Mouse (Mus musculus): ENCODE measurements around the gene Tmprss11b. TPM values are rescaled to one million over a fixed set of nuclear protein-coding genes. Genes with fewer than 3 reads are reported as not detected.

Tmprss11b gene
- polyA plus RNA-seq (2012; rRNA removed): 0.04 TPM in 1 of 2 replicates, not detected in the other

GRCm38 (mm10) chr5:86676262-86676661 is at the start of gene Tmprss11b:
Tmprss11b (minus strand) TSS chr5:86676362.

GRCm38 (mm10) chr5:86632324-86632723 is 43.8 kb downstream of the Tmprss11b start, which contains the start of gene Tmprss11f:
Tmprss11f (minus strand) TSS chr5:86632424.

Other genes starting within 250 kb of the Tmprss11b start
- gene Tmprss11a, start 207.4 kb downstream of the Tmprss11b start, polyA plus RNA-seq (2012; rRNA removed): 0.15 and 0.19 TPM in 2 replicates
- 0.02 and 0.06 TPM in 2 replicates for gene Tmprss11g, start 157.8 kb downstream of the Tmprss11b start, polyA plus RNA-seq (2012; rRNA removed)
- 0.04 and 0.14 TPM in 2 replicates for gene Tmprss11f, start 43.9 kb downstream of the Tmprss11b start, polyA plus RNA-seq (2012; rRNA removed)
- 0.02 and 0.05 TPM in 2 replicates for gene Tmprss11e, start 69.5 kb upstream of the Tmprss11b start, polyA plus RNA-seq (2012; rRNA removed)
- 1.2 and 2.3 TPM in 2 replicates for gene Ythdc1, start 127.9 kb upstream of the Tmprss11b start, polyA plus RNA-seq (2012; rRNA removed)
- 4.3 and 9.5 TPM in 2 replicates for gene Ugt2b34, start 230.6 kb upstream of the Tmprss11b start, polyA plus RNA-seq (2012; rRNA removed)